25 mouse cellular contexts compared by ENCODE assay signal in the genomic region with DNA sequence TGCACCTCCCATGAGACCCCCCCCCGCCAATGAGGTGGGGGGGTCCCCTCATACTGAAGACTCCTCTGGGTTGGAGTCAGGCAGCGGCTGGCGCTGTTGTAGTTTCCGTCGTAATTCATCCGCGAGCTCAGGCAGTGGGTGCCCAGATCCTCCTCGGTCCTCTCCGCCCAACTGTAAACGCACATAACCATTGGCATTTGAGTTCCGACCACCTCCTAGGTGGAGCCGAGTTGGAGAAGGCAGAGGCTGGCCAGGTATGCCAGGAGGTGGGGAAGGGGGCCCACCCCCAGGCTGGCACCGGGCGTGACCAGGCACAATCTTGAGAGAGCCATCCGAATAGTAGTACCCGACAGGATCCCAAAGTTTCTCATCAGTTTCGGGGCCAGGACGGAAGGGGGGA. TPM values are rescaled to one million over a fixed set of nuclear protein-coding genes. Genes with fewer than 3 reads are reported as not detected.
A peak's percentile ranks its signal among the peaks of the same experiment; 100 is the strongest.
DNase-seq lines count a peak whose midpoint lies in the region; ATAC-seq and TF ChIP-seq lines count a peak whose summit lies in the region.
"Had no signal": no experiment of that assay in that cellular context is flagged by ENCODE, and none has a peak within 500 bp of the region (broad histone marks: within the 10 kb centered on the region; RNA-seq: fewer than 3 reads in every experiment).

No protein-coding gene starts in this region.

- no peak overlapping the region for H3K4me3 ChIP-seq in intestine, postnatal 0 days (ENCODE audit: low read depth, low read length)
- no peak overlapping the region for H3K4me3 ChIP-seq in intestine, embryonic 15.5 days (replicated peaks)
- H3K4me3 ChIP-seq in midbrain, embryonic 10.5 days: no peak overlapping the region
- H3K4me3 ChIP-seq in midbrain, embryonic 16.5 days (ENCODE audit: low read depth, low read length): no peak overlapping the region
- H3K4me3 ChIP-seq in embryonic facial prominence, embryonic 15.5 days (replicated peaks): no peak overlapping the region
- no peak overlapping the region for H3K4me3 ChIP-seq in limb, embryonic 13.5 days
- H3K4me3 ChIP-seq: liver, embryonic 15.5 days had no signal

- H3K27me3 ChIP-seq in intestine, postnatal 0 days (replicated peaks; ENCODE audit: control insufficient read depth, insufficient read depth, low read length): no peaks in the 10 kb centered on the region
- no peaks in the 10 kb centered on the region for H3K27me3 ChIP-seq in intestine, embryonic 15.5 days (replicated peaks)
- H3K27me3 ChIP-seq in midbrain, embryonic 10.5 days (ENCODE audit: low read depth, poor library complexity, severe bottlenecking): no peaks in the 10 kb centered on the region
- H3K27me3 ChIP-seq in midbrain, embryonic 16.5 days (ENCODE audit: control insufficient read depth, insufficient read depth, low read depth, low read length): no peaks in the 10 kb centered on the region
- no peaks in the 10 kb centered on the region for H3K27me3 ChIP-seq in embryonic facial prominence, embryonic 15.5 days
- no peaks in the 10 kb centered on the region for H3K27me3 ChIP-seq in limb, embryonic 13.5 days

- no peak overlapping the region for H3K9ac ChIP-seq in intestine, postnatal 0 days (ENCODE audit: low read depth, low read length)
- no peak overlapping the region for H3K9ac ChIP-seq in intestine, embryonic 15.5 days
- H3K9ac ChIP-seq in midbrain, embryonic 16.5 days (ENCODE audit: low read depth, low read length): no peak overlapping the region
- 0 out of 2 replicates have a peak overlapping the region, but pooled peaks have one; percentile 6 for H3K9ac ChIP-seq in embryonic facial prominence, embryonic 15.5 days
- H3K9ac ChIP-seq in limb, embryonic 13.5 days: peak overlapping the region; percentile 35; the same call in 1 of the 2 replicates
- H3K9ac ChIP-seq: liver, embryonic 15.5 days had no signal

- H3K9me3 ChIP-seq in intestine, postnatal 0 days (ENCODE audit: control insufficient read depth): no peaks in the 10 kb centered on the region
- no peaks in the 10 kb centered on the region for H3K9me3 ChIP-seq in intestine, embryonic 15.5 days
- H3K9me3 ChIP-seq in midbrain, embryonic 10.5 days (replicated peaks): no peaks in the 10 kb centered on the region
- H3K9me3 ChIP-seq in midbrain, embryonic 16.5 days (replicated peaks; ENCODE audit: control insufficient read depth, low read length, poor library complexity, severe bottlenecking): no peaks in the 10 kb centered on the region
- H3K9me3 ChIP-seq in embryonic facial prominence, embryonic 15.5 days (replicated peaks): no peaks in the 10 kb centered on the region
- no peaks in the 10 kb centered on the region for H3K9me3 ChIP-seq in limb, embryonic 13.5 days
- H3K9me3 ChIP-seq: liver, embryonic 15.5 days had no signal

- H3K27ac ChIP-seq in intestine, postnatal 0 days (ENCODE audit: low read depth, low read length): peak overlapping the region; percentile 46
- no peak overlapping the region for H3K27ac ChIP-seq in intestine, embryonic 15.5 days
- 0 out of 2 replicates have a peak overlapping the region, but pooled peaks have one; percentile 6 for H3K27ac ChIP-seq in midbrain, embryonic 10.5 days (replicated peaks)
- H3K27ac ChIP-seq in midbrain, embryonic 16.5 days (ENCODE audit: low read length): no peak overlapping the region
- H3K27ac ChIP-seq in embryonic facial prominence, embryonic 15.5 days (replicated peaks): peak overlapping the region; percentile 81; the same call in 1 of the 2 replicates
- peak overlapping the region; percentile 52; the same call in 1 of the 2 replicates for H3K27ac ChIP-seq in limb, embryonic 13.5 days
- H3K27ac ChIP-seq: hindbrain, embryonic 14.5 days; liver, embryonic 15.5 days; macrophage had no signal

- 75% methylated on average over 18 of the region's 18 CpGs for WGBS in intestine, postnatal 0 days
- 68% methylated on average over 18 of the region's 18 CpGs for WGBS in intestine, embryonic 15.5 days
- 91% methylated on average over 18 of the region's 18 CpGs for WGBS in midbrain, embryonic 10.5 days
- WGBS in midbrain, embryonic 16.5 days: 89% methylated on average over 18 of the region's 18 CpGs
- 70% methylated on average over 18 of the region's 18 CpGs for WGBS in embryonic facial prominence, embryonic 15.5 days
- 75% methylated on average over 18 of the region's 18 CpGs for WGBS in limb, embryonic 13.5 days

- no peaks in the 10 kb centered on the region for H3K4me1 ChIP-seq in intestine, postnatal 0 days (replicated peaks; ENCODE audit: control insufficient read depth, insufficient read depth, low read length)
- peaks cover 27% of the 10 kb centered on the region for H3K4me1 ChIP-seq in intestine, embryonic 15.5 days (replicated peaks)
- peaks cover 54% of the 10 kb centered on the region for H3K4me1 ChIP-seq in midbrain, embryonic 10.5 days
- H3K4me1 ChIP-seq in midbrain, embryonic 16.5 days (ENCODE audit: control insufficient read depth, insufficient read depth, low read length): peaks cover 27% of the 10 kb centered on the region
- H3K4me1 ChIP-seq in embryonic facial prominence, embryonic 15.5 days: peaks cover 57% of the 10 kb centered on the region
- peaks cover 55% of the 10 kb centered on the region for H3K4me1 ChIP-seq in limb, embryonic 13.5 days

- H3K4me2 ChIP-seq in intestine, postnatal 0 days (replicated peaks; ENCODE audit: low read depth): no peak overlapping the region
- no peak overlapping the region for H3K4me2 ChIP-seq in intestine, embryonic 15.5 days (replicated peaks)
- no peak overlapping the region for H3K4me2 ChIP-seq in midbrain, embryonic 16.5 days (ENCODE audit: low read length)
- H3K4me2 ChIP-seq in embryonic facial prominence, embryonic 15.5 days (replicated peaks): peak overlapping the region; percentile 12; the same call in 1 of the 2 replicates
- H3K4me2 ChIP-seq in limb, embryonic 13.5 days (replicated peaks): peak overlapping the region; percentile 27
- H3K4me2 ChIP-seq: hindbrain, embryonic 14.5 days; liver, embryonic 15.5 days had no signal

- no peak for ATAC-seq in intestine, postnatal 0 days
- ATAC-seq in intestine, embryonic 15.5 days: no peak
- ATAC-seq in midbrain, embryonic 16.5 days: no peak
- ATAC-seq in embryonic facial prominence, embryonic 15.5 days (ENCODE audit: insufficient number of reproducible peaks, low FRiP score, low TSS enrichment, low read depth): no peak
- ATAC-seq in limb, embryonic 13.5 days (ENCODE audit: low FRiP score, low read depth): no peak
- no peak for ATAC-seq in megakaryocyte-erythroid progenitor cell, adult 5-6 weeks (replicated peaks; ENCODE audit: low FRiP score, low TSS enrichment, poor library complexity, severe bottlenecking)

- no peak for DNase-seq in midbrain, embryonic 10.5 days (ENCODE audit: low spot score)
- no peak for DNase-seq in right cerebral cortex, postnatal 4 days
- DNase-seq: gastrocnemius, postnatal 14 days; heart, postnatal 10 days; kidney, adult 11 months; layer of hippocampus, postnatal 36 days; retina, postnatal 1 day; thymus, adult 2 months had no signal

- peaks cover 58% of the 10 kb centered on the region for H3K36me3 ChIP-seq in intestine, postnatal 0 days (ENCODE audit: control insufficient read depth, insufficient read depth)
- H3K36me3 ChIP-seq in intestine, embryonic 15.5 days: peaks cover 54% of the 10 kb centered on the region
- H3K36me3 ChIP-seq in midbrain, embryonic 10.5 days: peaks cover 66% of the 10 kb centered on the region
- peaks cover 41% of the 10 kb centered on the region for H3K36me3 ChIP-seq in midbrain, embryonic 16.5 days (ENCODE audit: control insufficient read depth, insufficient read depth, low read length)
- H3K36me3 ChIP-seq in embryonic facial prominence, embryonic 15.5 days: peaks cover 60% of the 10 kb centered on the region
- H3K36me3 ChIP-seq in limb, embryonic 13.5 days: peaks cover 66% of the 10 kb centered on the region

- TF ChIP-seq CTCF in intestine, postnatal 0 days (IDR thresholded peaks at IDR 0.05; ENCODE audit: low read depth): no peak

RNA-seq across cellular contexts. Expression of gene Ankrd39, which starts 2.2 kb away (rescaled TPM):
- 15.0 and 18.5 TPM in 2 replicates for polyA plus RNA-seq in intestine, postnatal 0 days (2015; fragmentation: Nextera tagmentation; extraction: Ambion mirVana)
- 21.2 and 23.8 TPM in 2 replicates for polyA plus RNA-seq in intestine, embryonic 15.5 days (2015; fragmentation: Nextera tagmentation; extraction: Ambion mirVana)
- polyA plus RNA-seq in midbrain, embryonic 10.5 days (2016; fragmentation: Nextera tagmentation; extraction: Ambion mirVana): 17.8 and 21.2 TPM in 2 replicates
- 30.6 and 32.8 TPM in 2 replicates for polyA plus RNA-seq in midbrain, embryonic 16.5 days (2015; fragmentation: Nextera tagmentation; extraction: Ambion mirVana)
- 25.7 and 29.5 TPM in 2 replicates for polyA plus RNA-seq in embryonic facial prominence, embryonic 15.5 days (2015; fragmentation: Nextera tagmentation; extraction: Ambion mirVana)
- 27.7 and 28.0 TPM in 2 replicates for polyA plus RNA-seq in limb, embryonic 13.5 days (2015; fragmentation: Nextera tagmentation; extraction: Ambion mirVana)
- 7.7 and 9.3 TPM in 2 replicates for total RNA-seq in megakaryocyte-erythroid progenitor cell, adult 5-6 weeks (2014; fragmentation: Nextera tagmentation)
- 3.1 and 4.0 TPM in 2 replicates for total RNA-seq in megakaryocyte-erythroid progenitor cell, adult 5-6 weeks (2017)

RNA-seq across cellular contexts. Expression of gene Sema4c, which starts 8.7 kb away (rescaled TPM):
- 3.5 and 3.9 TPM in 2 replicates for polyA plus RNA-seq in intestine, postnatal 0 days (2015; fragmentation: Nextera tagmentation; extraction: Ambion mirVana)
- polyA plus RNA-seq in intestine, embryonic 15.5 days (2015; fragmentation: Nextera tagmentation; extraction: Ambion mirVana): 10.6 and 11.6 TPM in 2 replicates
- 20.8 and 26.3 TPM in 2 replicates for polyA plus RNA-seq in midbrain, embryonic 10.5 days (2016; fragmentation: Nextera tagmentation; extraction: Ambion mirVana)
- 24.4 and 27.0 TPM in 2 replicates for polyA plus RNA-seq in midbrain, embryonic 16.5 days (2015; fragmentation: Nextera tagmentation; extraction: Ambion mirVana)
- 18.6 and 19.6 TPM in 2 replicates for polyA plus RNA-seq in embryonic facial prominence, embryonic 15.5 days (2015; fragmentation: Nextera tagmentation; extraction: Ambion mirVana)
- polyA plus RNA-seq in limb, embryonic 13.5 days (2015; fragmentation: Nextera tagmentation; extraction: Ambion mirVana): 21.8 and 22.7 TPM in 2 replicates
- total RNA-seq in megakaryocyte-erythroid progenitor cell, adult 5-6 weeks (2014; fragmentation: Nextera tagmentation): 0.17 and 1.6 TPM in 2 replicates
- total RNA-seq in megakaryocyte-erythroid progenitor cell, adult 5-6 weeks (2017): 0.50 and 0.70 TPM in 2 replicates
- total RNA-seq: neutrophil, adult 5-6 weeks had no signal

RNA-seq across cellular contexts. Expression of gene Gm42417, which starts 10.3 kb away (rescaled TPM):
- polyA plus RNA-seq in intestine, postnatal 0 days (2015; fragmentation: Nextera tagmentation; extraction: Ambion mirVana): 0.22 TPM in 1 of 2 replicates, not detected in the other
- polyA plus RNA-seq in intestine, embryonic 15.5 days (2015; fragmentation: Nextera tagmentation; extraction: Ambion mirVana): 0.20 TPM in 1 of 2 replicates, not detected in the other
- polyA plus RNA-seq in midbrain, embryonic 10.5 days (2016; fragmentation: Nextera tagmentation; extraction: Ambion mirVana): 0.69 TPM in 1 of 2 replicates, not detected in the other
- polyA plus RNA-seq in midbrain, embryonic 16.5 days (2015; fragmentation: Nextera tagmentation; extraction: Ambion mirVana): 0.20 and 0.75 TPM in 2 replicates
- 0.25 and 0.40 TPM in 2 replicates for polyA plus RNA-seq in embryonic facial prominence, embryonic 15.5 days (2015; fragmentation: Nextera tagmentation; extraction: Ambion mirVana)
- polyA plus RNA-seq in limb, embryonic 13.5 days (2015; fragmentation: Nextera tagmentation; extraction: Ambion mirVana): 0.33 and 0.92 TPM in 2 replicates
- 2.4 TPM in 1 of 2 replicates, not detected in the other for total RNA-seq in megakaryocyte-erythroid progenitor cell, adult 5-6 weeks (2014; fragmentation: Nextera tagmentation)
- 0.61 TPM in 1 of 2 replicates, not detected in the other for total RNA-seq in megakaryocyte-erythroid progenitor cell, adult 5-6 weeks (2017)
- total RNA-seq: adrenal gland, postnatal 4 days; ES-E14; layer of hippocampus, adult 18-20 months; layer of hippocampus, postnatal 36 days; left cerebral cortex, postnatal 25 days; neutrophil, adult 5-6 weeks had no signal
- polyA plus RNA-seq: embryonic facial prominence, embryonic 14.5 days; forebrain, embryonic 11.5 days; liver, embryonic 15.5 days; small intestine, adult 2 months; thymus, adult 2 months had no signal

RNA-seq across cellular contexts. Expression of gene Ankrd23, which starts 12.8 kb away (rescaled TPM):
- 2.1 and 3.8 TPM in 2 replicates for polyA plus RNA-seq in intestine, postnatal 0 days (2015; fragmentation: Nextera tagmentation; extraction: Ambion mirVana)
- 12.7 and 14.7 TPM in 2 replicates for polyA plus RNA-seq in intestine, embryonic 15.5 days (2015; fragmentation: Nextera tagmentation; extraction: Ambion mirVana)
- polyA plus RNA-seq in midbrain, embryonic 10.5 days (2016; fragmentation: Nextera tagmentation; extraction: Ambion mirVana): 16.3 and 17.4 TPM in 2 replicates
- polyA plus RNA-seq in midbrain, embryonic 16.5 days (2015; fragmentation: Nextera tagmentation; extraction: Ambion mirVana): 16.1 and 17.0 TPM in 2 replicates
- 17.6 and 21.6 TPM in 2 replicates for polyA plus RNA-seq in embryonic facial prominence, embryonic 15.5 days (2015; fragmentation: Nextera tagmentation; extraction: Ambion mirVana)
- 20.1 and 20.8 TPM in 2 replicates for polyA plus RNA-seq in limb, embryonic 13.5 days (2015; fragmentation: Nextera tagmentation; extraction: Ambion mirVana)
- 2.5 and 10.5 TPM in 2 replicates for total RNA-seq in megakaryocyte-erythroid progenitor cell, adult 5-6 weeks (2014; fragmentation: Nextera tagmentation)
- total RNA-seq in megakaryocyte-erythroid progenitor cell, adult 5-6 weeks (2017): 0.30 and 8.3 TPM in 2 replicates

RNA-seq across cellular contexts. Expression of gene Cnnm3, which starts 37.8 kb away (rescaled TPM):
- polyA plus RNA-seq in intestine, postnatal 0 days (2015; fragmentation: Nextera tagmentation; extraction: Ambion mirVana): 2.5 and 2.6 TPM in 2 replicates
- polyA plus RNA-seq in intestine, embryonic 15.5 days (2015; fragmentation: Nextera tagmentation; extraction: Ambion mirVana): 2.9 and 3.4 TPM in 2 replicates
- 2.6 and 3.1 TPM in 2 replicates for polyA plus RNA-seq in midbrain, embryonic 10.5 days (2016; fragmentation: Nextera tagmentation; extraction: Ambion mirVana)
- 4.2 and 4.5 TPM in 2 replicates for polyA plus RNA-seq in midbrain, embryonic 16.5 days (2015; fragmentation: Nextera tagmentation; extraction: Ambion mirVana)
- polyA plus RNA-seq in embryonic facial prominence, embryonic 15.5 days (2015; fragmentation: Nextera tagmentation; extraction: Ambion mirVana): 3.8 and 4.3 TPM in 2 replicates
- polyA plus RNA-seq in limb, embryonic 13.5 days (2015; fragmentation: Nextera tagmentation; extraction: Ambion mirVana): 3.7 and 4.4 TPM in 2 replicates
- total RNA-seq in megakaryocyte-erythroid progenitor cell, adult 5-6 weeks (2014; fragmentation: Nextera tagmentation): 12.6 and 15.9 TPM in 2 replicates
- 8.3 and 8.8 TPM in 2 replicates for total RNA-seq in megakaryocyte-erythroid progenitor cell, adult 5-6 weeks (2017)

Comparison
In these comparisons a context has a peak if more than half of its experiments do, and no peak if none do; other contexts are left out.
1. H3K27ac ChIP-seq: peak in intestine, postnatal 0 days (single experiment), midbrain, embryonic 10.5 days (single experiment), embryonic facial prominence, embryonic 15.5 days (single experiment) and limb, embryonic 13.5 days (single experiment); none in intestine, embryonic 15.5 days (single experiment) and midbrain, embryonic 16.5 days (single experiment).
2. H3K4me2 ChIP-seq: peak in embryonic facial prominence, embryonic 15.5 days (single experiment) and limb, embryonic 13.5 days (single experiment); none in intestine, postnatal 0 days (single experiment), intestine, embryonic 15.5 days (single experiment) and midbrain, embryonic 16.5 days (single experiment).
3. H3K9ac ChIP-seq: peak in embryonic facial prominence, embryonic 15.5 days (single experiment) and limb, embryonic 13.5 days (single experiment); none in intestine, postnatal 0 days (single experiment), intestine, embryonic 15.5 days (single experiment) and midbrain, embryonic 16.5 days (single experiment).